Mouse (Mus musculus) midbrain, embryonic 15.5 days (tissue): Measurements from ENCODE around the gene Tmem91. TPM values are rescaled to one million over a fixed set of nuclear protein-coding genes. Genes with fewer than 3 reads are reported as not detected.

ENCODE experiments used
- ATAC-seq: fragments of 200-750 bp; cut with Nextera tagmentation; replicated peaks from 2 replicates; pipeline ENCODE4 v1.8.0; 2017; ENCODE audit warnings: moderate TSS enrichment
- H3K27ac ChIP-seq: fragments of 300-500 bp; sonication (generic); 2 replicates; pipeline ENCODE4 v1.5.1; 2015; ENCODE audit warnings: mild to moderate bottlenecking, inconsistent platforms
- H3K27me3 ChIP-seq: fragments of 300-500 bp; sonication (generic); replicated peaks from 2 replicates; pipeline ENCODE4 v1.6.1; 2015; ENCODE audit warnings: inconsistent platforms
- H3K36me3 ChIP-seq: fragments of 300-500 bp; sonication (generic); replicated peaks from 2 replicates; pipeline ENCODE4 v1.6.1; 2015; ENCODE audit warnings: inconsistent platforms
- H3K4me1 ChIP-seq: fragments of 300-500 bp; sonication (generic); 2 replicates; pipeline ENCODE4 v1.6.1; 2015; ENCODE audit warnings: inconsistent platforms
- H3K4me2 ChIP-seq: fragments of 300-500 bp; sonication (generic); 2 replicates; pipeline ENCODE4 v1.6.1; 2015; ENCODE audit warnings: inconsistent platforms, mild to moderate bottlenecking, moderate library complexity
- H3K4me3 ChIP-seq: fragments of 300-500 bp; sonication (generic); 2 replicates; pipeline ENCODE4 v1.5.1; 2015; ENCODE audit warnings: mild to moderate bottlenecking, inconsistent platforms
- H3K9ac ChIP-seq: fragments of 300-500 bp; sonication (generic); 2 replicates; pipeline ENCODE4 v1.6.1; 2015; ENCODE audit warnings: mild to moderate bottlenecking, inconsistent platforms
- H3K9me3 ChIP-seq: fragments of 300-500 bp; sonication (generic); 2 replicates; pipeline ENCODE4 v1.6.1; 2016; ENCODE audit warnings: inconsistent platforms
- WGBS: fragments of 180-500 bp; shearing (Covaris S2); methylation state at CpG from one replicate; pipeline ENCODE4 v1.1.7; 2015; ENCODE audit warnings: mixed read lengths; 5-methylcytosine and 5-hydroxymethylcytosine counted together
- polyA plus RNA-seq: library from polyadenylated mRNA; unstranded; fragments of >200 nt; fragmentation: Nextera tagmentation; extraction: Ambion mirVana; gene quantifications from 2 replicates; pipeline ENCODE4 v1.2.1, GENCODE M21; 2015

Gene Tmem91
- polyA plus RNA-seq, 1 experiment from 2014 or later, result 54.0 TPM

DNA sequence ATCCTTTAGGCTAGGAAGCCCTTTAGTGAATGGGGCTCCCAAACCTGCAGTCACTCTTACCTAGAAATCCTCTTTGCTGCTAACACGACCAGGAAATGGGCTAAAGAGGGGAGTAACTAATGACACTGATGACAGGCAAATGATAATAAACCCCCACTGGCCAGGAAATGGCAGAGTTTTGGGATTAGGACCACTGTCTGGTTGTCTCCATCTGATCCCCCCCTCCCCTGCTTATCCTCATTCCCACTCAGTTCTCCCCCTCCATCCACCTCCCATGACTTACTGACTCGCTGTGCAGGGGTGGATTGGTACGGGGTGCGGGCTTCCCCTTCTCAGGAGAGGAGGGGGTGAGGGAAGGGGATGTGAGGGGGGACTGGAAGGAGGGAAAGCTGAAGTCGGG lies 15.1 kb upstream of the Tmem91 start:
- no peak overlapping the region for H3K27ac ChIP-seq
- H3K9ac ChIP-seq, result no peak overlapping the region
- H3K36me3 ChIP-seq, result no peaks in the 10 kb centered on the region
- H3K4me2 ChIP-seq, result peak overlapping the region; percentile 67; the same call in 1 of the 2 replicates
- no peak overlapping the region for H3K4me3 ChIP-seq
- H3K4me1 ChIP-seq, result peaks cover 33% of the 10 kb centered on the region
- no peak for ATAC-seq
- peaks cover 59% of the 10 kb centered on the region for H3K27me3 ChIP-seq
- WGBS, result 48% methylated on average over 5 of the region's 5 CpGs
- H3K9me3 ChIP-seq, result no peaks in the 10 kb centered on the region

DNA sequence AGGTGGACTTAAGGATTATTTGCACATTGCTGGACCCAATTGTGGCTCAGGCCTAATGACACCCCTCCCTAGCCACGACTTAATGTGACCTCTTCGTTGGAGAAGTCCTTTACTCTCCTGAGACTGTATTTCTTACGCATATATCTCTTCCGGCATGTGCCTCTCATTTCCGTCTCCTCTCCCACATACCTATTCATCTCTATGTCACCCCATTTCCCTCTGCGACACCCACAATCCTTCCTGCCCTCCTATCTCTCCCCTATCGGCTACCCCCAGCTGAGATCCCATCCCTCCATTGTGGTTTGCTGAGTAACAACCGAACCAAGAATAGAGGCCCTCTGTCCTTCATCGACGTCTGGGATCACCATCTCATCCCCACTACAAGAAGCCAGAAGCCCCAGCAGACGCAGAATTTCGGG lies 14.6 kb upstream of the Tmem91 start:
- H3K9ac ChIP-seq, result no peak overlapping the region

DNA sequence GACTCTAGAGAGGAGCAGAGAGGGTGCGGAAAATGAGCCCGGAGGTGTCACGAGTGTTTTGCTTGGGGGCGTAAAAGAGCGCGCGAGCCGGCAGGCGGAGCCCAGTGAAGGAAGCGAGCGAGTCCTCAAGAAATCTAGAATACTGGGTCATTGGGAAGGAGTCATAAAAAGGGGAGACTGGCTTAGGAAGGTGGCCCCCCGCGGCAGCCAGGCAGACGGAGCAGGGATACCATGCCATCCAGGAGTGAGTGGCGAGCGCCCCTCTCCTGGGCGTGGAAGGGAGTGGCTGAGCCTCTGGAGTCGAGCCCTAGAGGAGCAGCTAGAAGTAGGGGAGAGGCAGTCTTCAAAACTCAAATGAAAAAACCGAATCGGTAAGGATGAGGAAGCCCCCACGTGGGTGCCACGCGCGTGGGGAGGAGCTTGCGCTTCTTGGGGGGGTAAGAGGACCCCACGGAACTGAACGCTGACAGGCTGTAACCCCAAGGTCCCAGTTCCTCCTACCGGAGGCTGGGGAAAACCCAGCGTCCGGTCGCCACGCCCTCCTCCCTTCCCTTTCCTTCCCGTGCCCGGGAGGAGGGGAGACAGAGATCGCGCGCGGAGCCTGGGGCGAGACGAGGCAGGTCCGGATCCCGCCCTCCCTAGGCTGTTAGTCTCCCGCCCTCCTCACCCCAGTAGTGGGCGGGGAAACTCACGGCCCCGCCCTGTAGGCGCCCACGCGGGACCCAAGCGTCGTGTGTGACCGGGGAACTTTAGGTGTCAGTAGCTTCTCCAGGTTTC lies 14.0 kb upstream of the Tmem91 start:
- Histone ChIP-seq H3K4me1 (peaks cover 33% of the 10 kb centered on the region), H3K27me3 (peaks cover 59% of the 10 kb centered on the region), H3K27ac (no peak overlapping the region), H3K9ac (peak overlapping the region; percentile 34), H3K9me3 (no peaks in the 10 kb centered on the region), H3K4me2 (peak overlapping the region; percentile 67), H3K36me3 (no peaks in the 10 kb centered on the region), H3K4me3 (peak overlapping the region; percentile 39)
- no peak; the same call in 1 of the 2 replicates for ATAC-seq
- 1% methylated on average over 42 of the region's 52 CpGs for WGBS

More for the DNA sequence above, 14.6 kb upstream of the Tmem91 start:
- ATAC-seq, result no peak
- Histone ChIP-seq H3K4me2 (peak overlapping the region; percentile 67), H3K27ac (no peak overlapping the region), H3K4me3 (peak overlapping the region; percentile 39), H3K9me3 (no peaks in the 10 kb centered on the region), H3K36me3 (no peaks in the 10 kb centered on the region), H3K27me3 (peaks cover 59% of the 10 kb centered on the region), H3K4me1 (peaks cover 33% of the 10 kb centered on the region)
- 13% methylated on average over 12 of the region's 12 CpGs for WGBS

DNA sequence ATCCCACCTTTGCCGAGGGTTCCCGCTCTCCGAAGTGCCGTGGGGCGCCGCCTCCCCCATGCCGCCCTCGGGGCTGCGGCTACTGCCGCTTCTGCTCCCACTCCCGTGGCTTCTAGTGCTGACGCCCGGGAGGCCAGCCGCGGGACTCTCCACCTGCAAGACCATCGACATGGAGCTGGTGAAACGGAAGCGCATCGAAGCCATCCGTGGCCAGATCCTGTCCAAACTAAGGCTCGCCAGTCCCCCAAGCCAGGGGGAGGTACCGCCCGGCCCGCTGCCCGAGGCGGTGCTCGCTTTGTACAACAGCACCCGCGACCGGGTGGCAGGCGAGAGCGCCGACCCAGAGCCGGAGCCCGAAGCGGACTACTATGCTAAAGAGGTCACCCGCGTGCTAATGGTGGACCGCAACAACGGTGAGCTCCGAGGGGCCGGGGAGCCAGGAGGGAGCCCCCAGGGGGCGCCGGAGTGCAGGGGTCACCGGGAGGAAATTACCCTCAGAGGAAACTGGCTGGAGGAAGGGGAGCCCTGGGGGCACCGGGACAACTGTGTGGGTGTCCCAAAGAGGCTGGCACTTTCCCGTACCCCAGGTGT lies 12.9 kb upstream of the Tmem91 start:
- no peak overlapping the region for H3K27ac ChIP-seq
- ATAC-seq, result no peak

DNA sequence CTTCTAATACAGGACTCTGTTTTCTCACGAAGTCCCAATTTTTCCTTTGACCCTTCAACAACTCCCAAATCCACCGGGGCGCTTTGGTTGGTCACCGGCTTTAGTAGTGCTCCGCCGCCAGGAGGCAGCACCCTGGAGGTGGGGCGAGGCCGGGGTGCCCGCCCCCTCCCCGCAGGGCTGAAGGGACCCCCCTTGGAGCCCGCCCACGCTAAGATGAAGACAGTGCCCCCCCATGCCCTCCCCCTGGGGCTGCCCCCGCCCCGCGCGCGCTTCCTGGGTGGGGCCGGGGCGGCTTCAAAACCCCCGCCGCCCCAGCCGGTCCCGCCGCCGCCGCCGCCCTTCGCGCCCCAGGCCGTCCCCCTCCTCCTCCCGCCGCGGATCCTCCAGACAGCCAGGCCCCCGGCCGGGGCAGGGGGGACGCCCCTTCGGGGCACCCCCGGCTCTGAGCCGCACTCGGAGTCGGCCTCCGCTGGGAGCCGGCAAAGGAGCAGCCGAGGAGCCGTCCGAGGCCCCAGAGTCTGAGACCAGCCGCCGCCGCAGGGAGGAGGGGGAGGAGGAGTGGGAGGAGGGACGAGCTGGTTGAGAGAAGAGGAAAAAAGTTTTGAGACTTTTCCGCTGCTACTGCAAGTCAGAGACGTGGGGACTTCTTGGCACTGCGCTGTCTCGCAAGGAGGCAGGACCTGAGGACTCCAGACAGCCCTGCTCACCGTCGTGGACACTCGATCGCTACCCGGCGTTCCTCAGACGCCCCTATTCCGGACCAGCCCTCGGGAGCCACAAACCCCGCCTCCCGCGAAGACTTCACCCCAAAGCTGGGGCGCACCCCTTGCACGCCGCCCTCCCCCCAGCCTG lies 11.9 kb upstream of the Tmem91 start, which contains the start of gene Tgfb1:
Gene Tgfb1, plus strand, starts transcription at position 323 of the 852 bp plus-strand sequence.
- Histone ChIP-seq H3K4me3 (peak within 1 kb of the TSS; percentile 39), H3K27me3 (peaks cover 59% of the 10 kb centered on the region), H3K9ac (peak within 1 kb of the TSS; percentile 39), H3K9me3 (no peaks in the 10 kb centered on the region), H3K27ac (no peak within 1 kb of the TSS), H3K4me2 (peak within 1 kb of the TSS; percentile 67), H3K36me3 (no peaks in the 10 kb centered on the region), H3K4me1 (peaks cover 40% of the 10 kb centered on the region)
- ATAC-seq, result no peak
- under 1% methylated on average over 44 of the region's 69 CpGs for WGBS

More for the DNA sequence above, 12.9 kb upstream of the Tmem91 start:
- H3K9me3 ChIP-seq, result no peaks in the 10 kb centered on the region
- H3K4me1 ChIP-seq, result peaks cover 33% of the 10 kb centered on the region
- peak overlapping the region; percentile 67 for H3K4me2 ChIP-seq
- peaks cover 59% of the 10 kb centered on the region for H3K27me3 ChIP-seq
- WGBS, result under 1% methylated on average over 47 of the region's 47 CpGs
- no peaks in the 10 kb centered on the region for H3K36me3 ChIP-seq
- peak overlapping the region; percentile 39 for H3K4me3 ChIP-seq
- H3K9ac ChIP-seq, result peak overlapping the region; percentile 39

DNA sequence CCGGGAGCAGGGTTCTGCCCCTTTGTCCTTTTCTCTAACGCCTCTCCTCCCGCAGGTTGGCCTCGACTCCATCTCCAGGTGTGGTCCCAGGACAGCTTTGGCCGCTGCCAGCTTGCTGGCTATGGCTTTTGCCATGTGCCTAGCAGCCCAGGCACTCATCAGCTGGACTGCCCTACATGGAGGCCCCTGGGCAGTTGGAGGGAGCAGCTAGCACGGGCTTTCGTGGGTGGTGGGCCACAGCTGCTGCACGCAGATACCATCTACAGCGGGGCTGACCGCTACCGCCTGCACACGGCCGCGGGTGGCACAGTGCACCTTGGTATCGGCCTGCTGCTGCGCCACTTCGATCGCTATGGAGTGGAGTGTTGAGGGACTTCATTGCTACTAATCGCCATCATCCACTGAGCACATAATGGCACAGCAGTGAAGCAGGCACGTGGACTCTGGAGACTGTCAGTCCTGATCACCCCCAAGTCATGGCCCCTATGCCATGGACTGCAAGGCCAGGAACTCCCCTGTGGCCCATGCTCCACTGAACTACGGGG lies 11.0 kb upstream of the Tmem91 start:
- H3K4me2 ChIP-seq, result no peak overlapping the region
- H3K27me3 ChIP-seq, result peaks cover 54% of the 10 kb centered on the region
- H3K27ac ChIP-seq, result no peak overlapping the region
- H3K36me3 ChIP-seq, result no peaks in the 10 kb centered on the region
- no peak overlapping the region for H3K4me3 ChIP-seq
- peaks cover 49% of the 10 kb centered on the region for H3K4me1 ChIP-seq
- 72% methylated on average over 21 of the region's 21 CpGs for whole genome bisulfite sequencing
- ATAC-seq, result no peak
- H3K9ac ChIP-seq, result no peak overlapping the region
- H3K9me3 ChIP-seq, result no peaks in the 10 kb centered on the region

DNA sequence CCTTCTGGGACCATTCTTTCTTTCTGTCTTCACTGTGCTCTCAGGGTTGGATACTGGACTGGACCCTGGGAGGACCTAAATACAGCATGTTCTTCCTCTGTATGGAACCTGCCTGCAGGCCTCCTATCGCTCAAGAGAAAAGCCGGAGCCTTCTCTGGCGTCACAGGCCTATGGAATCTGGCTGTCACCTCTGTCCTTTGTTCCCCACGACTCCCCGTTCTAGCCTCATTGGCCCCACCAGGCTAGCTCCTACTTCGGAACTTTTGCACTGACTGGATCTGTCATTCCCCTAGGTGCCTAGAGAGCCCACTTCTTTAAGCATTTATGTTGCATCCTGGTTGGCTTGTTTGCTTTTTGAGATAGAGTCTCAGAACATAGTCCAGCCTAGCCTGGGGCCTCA lies 9.7 kb upstream of the Tmem91 start:
- Histone ChIP-seq H3K36me3 (no peaks in the 10 kb centered on the region), H3K9me3 (no peaks in the 10 kb centered on the region), H3K4me2 (no peak overlapping the region), H3K27ac (no peak overlapping the region), H3K9ac (no peak overlapping the region), H3K4me1 (peaks cover 55% of the 10 kb centered on the region), H3K4me3 (no peak overlapping the region), H3K27me3 (peaks cover 42% of the 10 kb centered on the region)
- ATAC-seq, result no peak
- 86% methylated on average over 6 of the region's 6 CpGs for WGBS

DNA sequence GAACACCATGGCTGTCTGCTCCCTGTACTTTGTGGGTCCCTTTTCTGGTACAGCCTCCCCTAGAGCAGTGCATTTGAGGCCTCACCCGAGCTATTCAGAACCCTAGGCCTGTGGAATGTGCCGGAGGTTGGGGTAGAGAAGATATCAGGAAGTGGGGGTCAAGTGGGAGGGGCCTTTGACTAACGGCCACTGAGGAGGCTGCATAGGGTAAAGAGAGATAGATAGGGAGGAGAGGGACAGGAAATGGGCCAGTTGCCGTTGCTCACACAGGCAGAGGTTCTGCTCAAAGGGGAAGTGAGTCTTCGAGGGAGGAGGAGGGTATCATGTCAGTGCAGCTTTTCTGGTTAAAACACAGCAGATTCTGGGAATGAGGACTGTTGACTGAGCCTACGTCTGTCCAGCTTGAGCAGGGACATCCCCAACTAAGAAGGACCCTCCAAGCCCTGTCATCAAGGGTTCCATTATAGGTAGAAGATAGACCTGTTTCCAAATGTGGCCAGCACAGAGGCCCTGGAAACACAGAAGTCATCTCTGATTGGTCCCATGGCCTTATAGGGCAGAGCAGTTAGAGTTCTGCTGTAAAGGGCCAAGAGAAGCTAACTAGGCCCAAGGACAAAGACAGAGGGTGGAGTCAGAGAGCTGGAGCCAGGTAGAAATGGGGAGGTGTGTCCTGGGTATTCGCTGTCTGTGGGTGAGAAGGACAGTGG lies 8.7 kb upstream of the Tmem91 start:
- Histone ChIP-seq H3K4me3 (no peak overlapping the region), H3K4me2 (no peak overlapping the region), H3K9ac (no peak overlapping the region), H3K27me3 (peaks cover 32% of the 10 kb centered on the region), H3K9me3 (no peaks in the 10 kb centered on the region), H3K36me3 (no peaks in the 10 kb centered on the region), H3K27ac (no peak overlapping the region), H3K4me1 (peaks cover 45% of the 10 kb centered on the region)
- no peak for ATAC-seq
- 77% methylated on average over 7 of the region's 7 CpGs for WGBS

DNA sequence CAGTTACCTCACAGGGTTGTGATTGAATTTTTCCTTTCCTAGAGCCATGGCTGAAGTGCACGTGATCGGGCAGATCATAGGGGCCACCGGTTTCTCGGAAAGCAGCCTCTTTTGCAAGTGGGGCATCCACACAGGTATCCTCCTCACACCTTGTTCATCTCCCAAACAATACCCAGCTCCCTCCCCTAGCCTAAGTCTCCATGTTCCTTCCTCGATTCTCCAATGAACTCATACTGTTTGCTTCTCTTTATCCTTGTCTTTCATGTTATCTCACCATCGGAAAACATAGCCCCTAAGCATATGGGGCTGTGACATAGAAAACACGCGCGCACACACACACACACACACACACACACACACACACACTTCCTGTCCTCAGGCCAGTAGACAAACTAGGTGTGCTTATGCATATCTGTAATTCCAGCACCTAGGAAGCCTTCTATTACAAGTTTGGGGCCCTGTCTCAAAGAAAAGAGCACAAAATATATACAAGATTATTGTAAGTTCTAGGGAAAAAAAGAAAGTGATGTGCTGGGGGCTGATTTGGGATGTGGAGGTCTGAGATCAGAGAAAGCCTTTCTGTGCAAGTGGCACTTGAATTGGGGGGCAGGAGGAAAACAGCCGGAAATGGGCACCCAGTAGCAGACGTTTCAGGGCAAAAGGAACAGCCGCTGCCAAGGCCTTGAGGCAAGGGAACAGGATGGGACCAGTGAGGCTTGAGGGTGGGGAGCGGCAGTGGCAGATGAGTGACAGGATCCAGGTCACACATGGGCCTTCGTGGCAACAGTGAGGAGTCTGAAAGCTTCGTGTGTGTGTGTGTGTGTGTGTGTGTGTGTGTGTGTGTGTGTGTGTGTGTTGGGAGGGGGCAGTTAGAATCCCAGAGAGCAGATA lies 6.6 kb upstream of the Tmem91 start:
- 57% methylated on average over 15 of the region's 15 CpGs for WGBS

DNA sequence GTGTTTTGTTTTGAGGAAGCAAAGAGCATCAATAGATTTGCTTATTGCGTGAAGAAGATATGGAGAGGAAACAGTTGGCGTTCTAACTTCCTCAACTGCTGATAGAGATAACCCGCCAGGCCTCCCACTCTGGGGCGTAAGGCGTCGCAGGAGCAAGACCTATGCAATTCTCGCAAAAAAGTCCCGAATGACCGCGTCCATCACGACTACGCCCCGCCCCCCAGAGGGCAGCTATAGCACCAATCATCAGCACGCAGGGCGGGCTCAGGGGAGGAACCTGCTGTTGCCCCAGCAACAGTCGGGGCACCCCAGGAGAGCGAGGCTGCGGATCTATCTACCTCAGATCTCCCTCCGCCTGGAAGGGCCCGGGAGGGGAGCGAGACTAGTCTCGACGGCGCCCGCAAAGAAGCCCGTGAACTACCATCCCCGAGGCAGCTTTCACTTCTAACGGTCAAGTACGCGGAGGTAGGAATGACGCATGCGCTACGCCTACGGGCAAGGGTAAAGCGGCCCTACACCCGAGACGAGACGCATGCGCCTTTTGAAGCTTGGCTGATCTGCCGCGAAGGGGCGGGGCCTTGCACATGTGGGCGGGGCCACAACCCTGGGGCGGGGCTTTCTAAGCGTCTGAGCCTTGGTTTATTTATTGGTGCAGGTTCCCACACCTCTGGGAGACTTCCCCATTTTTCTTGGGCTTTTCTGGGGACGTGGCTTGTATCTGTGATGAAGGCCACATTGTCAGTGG lies 5.7 kb upstream of the Tmem91 start, which contains the start of gene B9d2:
Gene B9d2, plus strand, starts transcription at position 267 of the 745 bp plus-strand sequence.
- Histone ChIP-seq H3K9ac (peak within 1 kb of the TSS; percentile 67), H3K36me3 (no peaks in the 10 kb centered on the region), H3K27ac (peak within 1 kb of the TSS; percentile 98), H3K4me1 (peaks cover 23% of the 10 kb centered on the region), H3K27me3 (peaks cover 4% of the 10 kb centered on the region), H3K4me2 (peak within 1 kb of the TSS; percentile 64), H3K4me3 (peak within 1 kb of the TSS; percentile 70), H3K9me3 (no peaks in the 10 kb centered on the region)
- ATAC-seq, result peak; percentile 95
- WGBS, result under 1% methylated on average over 46 of the region's 46 CpGs

More for the DNA sequence above, 6.6 kb upstream of the Tmem91 start:
- Histone ChIP-seq H3K9ac (peak overlapping the region; percentile 67), H3K4me3 (peak overlapping the region; percentile 70), H3K27ac (peak overlapping the region; percentile 98), H3K4me2 (peak overlapping the region; percentile 64), H3K9me3 (no peaks in the 10 kb centered on the region), H3K27me3 (peaks cover 12% of the 10 kb centered on the region), H3K4me1 (peaks cover 25% of the 10 kb centered on the region), H3K36me3 (no peaks in the 10 kb centered on the region)
- ATAC-seq, result 0 out of 2 replicates have a peak, but pooled peaks have one; percentile 4
